Mouse (Mus musculus): Measurements from ENCODE around the gene Psmb5.

DNA sequence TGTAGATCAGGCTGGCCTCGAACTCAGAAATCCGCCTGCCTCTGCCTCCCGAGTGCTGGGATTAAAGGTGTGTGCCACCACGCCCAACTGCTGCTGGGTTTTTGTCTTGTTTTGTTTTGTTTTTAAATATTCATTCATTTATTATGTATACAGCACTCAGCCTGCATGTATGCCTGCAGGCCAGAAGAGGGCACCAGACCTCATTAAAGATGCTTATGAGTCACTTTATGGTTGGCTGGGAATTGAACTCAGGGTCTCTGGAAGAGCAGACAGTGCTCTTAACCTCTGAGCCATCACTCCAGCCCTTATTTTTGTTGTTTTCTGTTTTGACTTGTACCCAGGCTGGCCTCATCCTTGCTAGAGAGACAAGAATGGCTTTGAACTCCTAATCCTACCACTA, 7.9 kb downstream of the Psmb5 start:
- TF ChIP-seq ZC3H11A (IDR thresholded peaks at IDR 0.05; ENCODE audit: borderline replicate concordance, low read depth, low read length): no peak
- TF ChIP-seq CHD2 (IDR thresholded peaks at IDR 0.05; ENCODE audit: low read depth, low read length): no peak
- TF ChIP-seq ZNF384 (IDR thresholded peaks at IDR 0.05; ENCODE audit: low read depth, low read length): no peak
- TF ChIP-seq HCFC1 (IDR thresholded peaks at IDR 0.05; ENCODE audit: borderline replicate concordance, insufficient read depth, low read length): no peak
- TF ChIP-seq MAFK (IDR thresholded peaks at IDR 0.05; ENCODE audit: insufficient read depth, low read depth, low read length): peak; percentile 46; the same call in 1 of the 2 replicates

Data from ES-E14 (cell line).